Mouse (Mus musculus): ENCODE results near the gene Crygn.

DNA sequence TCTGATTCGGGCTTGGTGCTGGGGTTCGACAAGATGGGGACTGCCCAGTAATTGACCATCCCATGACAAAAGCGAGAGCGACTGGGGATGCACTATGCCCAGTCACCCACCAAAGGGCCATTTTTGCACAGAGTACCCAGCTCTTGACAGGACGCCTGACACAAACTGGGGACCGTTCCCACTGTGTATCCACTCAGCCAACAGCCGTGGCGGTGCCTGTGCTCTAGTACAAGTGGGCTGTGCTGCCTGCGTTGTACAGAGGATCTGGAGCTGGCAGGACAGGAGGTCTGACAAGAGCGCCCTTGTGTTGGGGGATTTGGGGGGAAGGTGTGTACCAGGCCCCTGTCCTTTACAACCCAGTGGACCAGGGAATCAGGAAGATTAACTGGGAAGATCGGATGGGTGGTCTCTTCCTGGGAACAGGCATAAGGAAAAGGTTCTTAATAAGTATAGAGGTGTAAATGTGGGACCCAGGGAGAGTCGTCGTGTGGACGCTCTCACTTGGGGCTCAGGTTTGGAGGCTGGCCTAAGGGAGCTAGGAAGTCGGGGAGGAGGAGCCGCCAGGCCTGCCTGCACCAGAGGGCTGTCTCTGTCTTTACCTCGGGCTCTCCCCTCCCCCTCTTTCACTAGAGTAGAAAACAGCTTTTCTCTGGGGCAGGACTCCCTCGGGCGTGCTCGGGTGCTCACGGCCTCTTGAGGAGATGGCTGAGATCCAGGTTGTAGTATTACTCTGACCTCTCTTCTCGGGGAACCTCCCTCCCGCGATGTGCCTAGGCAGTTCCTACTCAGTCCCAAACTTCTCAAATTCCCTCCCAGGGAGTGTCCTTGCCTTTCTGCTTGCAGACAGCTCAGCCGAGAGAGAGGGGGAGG is 6.3 kb downstream of the Crygn start:
- TF ChIP-seq POLR2A (IDR thresholded peaks at IDR 0.05; ENCODE audit: control insufficient read depth, extremely low read depth, insufficient read depth, low read length, poor library complexity) (peak; percentile 28; the same call in 1 of the 2 replicates), CTCF (IDR thresholded peaks at IDR 0.05; ENCODE audit: borderline replicate concordance, control insufficient read depth, extremely low read depth, insufficient read depth, low read length, poor library complexity) (no peak)
